Mouse (Mus musculus) heart, adult 8-10 months (tissue): ENCODE data around the gene S1pr1. TPM values are rescaled to one million over a fixed set of nuclear protein-coding genes. Genes with fewer than 3 reads are reported as not detected.

ENCODE experiments used
- DNase-seq: peaks from one replicate; pipeline ENCODE4 v3.0.0; 2022; ENCODE audit warnings: low spot score
- total RNA-seq, 4 experiments: library from RNA; stranded (reverse); gene quantifications; 2 replicates each; pipeline ENCODE4 v1.2.4; 2022

S1pr1 gene
- total RNA-seq, result 10 to 100 TPM; 31.9 to 48.9 (median 41.9) TPM

DNA sequence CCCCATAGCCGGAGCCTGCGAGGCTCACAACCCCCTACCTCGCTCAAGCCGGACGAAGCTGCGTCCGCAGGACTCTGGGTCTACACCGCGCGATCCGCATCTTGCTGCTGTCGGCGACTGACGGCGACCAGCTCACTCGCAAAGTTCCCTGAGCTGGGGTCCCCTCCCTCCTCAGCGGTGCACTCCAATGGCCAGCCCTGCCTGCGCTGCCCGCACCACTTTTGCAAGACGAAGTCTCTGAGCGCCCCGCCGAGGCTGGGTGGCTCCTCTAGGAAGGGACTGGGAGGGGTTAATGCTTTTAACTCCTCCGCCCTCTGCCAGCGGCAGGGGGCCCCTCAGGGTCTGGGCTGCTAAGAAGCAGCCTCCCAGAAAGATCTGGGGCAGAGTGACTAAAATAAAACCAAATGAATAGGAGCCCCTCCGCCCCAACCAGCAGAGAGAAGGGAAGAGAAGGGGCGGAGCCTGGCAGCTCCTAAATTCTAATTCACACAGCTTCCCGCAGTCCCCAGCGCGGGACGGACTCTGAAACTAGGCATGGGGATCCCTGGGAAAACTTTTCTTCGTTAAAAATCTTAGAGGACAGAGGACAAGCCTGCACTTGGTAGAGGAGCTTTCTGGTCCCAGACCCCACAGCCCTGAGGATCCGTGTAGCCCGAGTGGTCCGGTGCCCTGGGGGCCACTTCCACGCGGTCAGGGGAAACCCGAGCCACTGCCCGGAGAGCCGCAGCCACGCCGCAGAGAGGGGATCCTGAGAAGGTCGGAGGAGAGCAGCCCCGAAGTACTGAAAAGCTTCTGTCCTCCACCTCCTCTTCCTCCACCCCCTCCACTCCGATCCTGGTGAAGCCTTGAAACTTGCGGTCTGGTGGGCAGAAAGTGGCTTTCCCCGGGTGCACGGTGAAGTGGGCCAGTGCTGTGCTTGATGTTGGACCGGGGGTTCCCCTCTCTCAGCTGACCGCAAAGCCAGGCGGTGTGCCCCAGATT is at the start of gene S1pr1:
Gene S1pr1, minus strand, starts transcription at position 402 of the 981 bp plus-strand sequence.
- peak; percentile 87 for DNase-seq

DNA sequence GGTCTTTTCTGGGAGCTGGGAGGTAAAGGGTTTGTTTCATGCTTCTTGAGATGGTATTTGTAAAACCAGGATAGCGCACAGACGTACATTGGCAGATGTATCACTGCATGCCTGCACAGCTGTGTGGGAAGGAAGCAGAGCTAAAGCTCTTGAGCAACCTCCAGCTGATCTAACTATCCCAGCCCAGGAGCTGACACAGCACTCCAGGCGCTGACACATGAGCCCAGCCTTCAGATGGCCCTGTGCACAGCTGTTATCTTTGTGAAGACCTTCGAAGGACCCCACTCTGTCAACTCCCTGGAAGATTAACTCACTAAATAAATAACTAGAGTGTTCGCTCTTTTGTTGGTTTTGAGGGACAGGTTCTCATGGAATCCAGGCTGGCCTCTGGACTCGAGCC is 48.4 kb upstream of the S1pr1 start:
- peak; percentile 67 for DNase-seq

DNA sequence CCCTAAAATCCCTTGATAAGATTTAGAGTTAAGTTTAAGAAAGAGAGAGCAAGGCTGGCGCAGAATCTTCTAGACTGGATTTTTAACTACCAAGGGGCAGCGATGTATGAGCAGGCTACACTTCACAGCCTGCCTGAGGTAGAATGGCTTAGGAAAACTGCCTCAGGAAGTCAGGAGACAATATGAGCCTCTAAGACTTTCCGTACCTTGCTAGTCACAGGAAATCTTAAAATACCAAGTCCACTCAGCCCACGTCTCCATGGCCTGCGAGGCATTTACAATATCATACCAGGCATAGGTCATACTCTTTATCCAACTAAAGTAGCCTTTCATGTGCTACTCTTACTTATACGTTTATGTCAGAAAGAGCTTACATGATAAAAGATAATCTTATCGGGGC is 48.0 kb upstream of the S1pr1 start:
- DNase-seq, result peak; percentile 60

DNA sequence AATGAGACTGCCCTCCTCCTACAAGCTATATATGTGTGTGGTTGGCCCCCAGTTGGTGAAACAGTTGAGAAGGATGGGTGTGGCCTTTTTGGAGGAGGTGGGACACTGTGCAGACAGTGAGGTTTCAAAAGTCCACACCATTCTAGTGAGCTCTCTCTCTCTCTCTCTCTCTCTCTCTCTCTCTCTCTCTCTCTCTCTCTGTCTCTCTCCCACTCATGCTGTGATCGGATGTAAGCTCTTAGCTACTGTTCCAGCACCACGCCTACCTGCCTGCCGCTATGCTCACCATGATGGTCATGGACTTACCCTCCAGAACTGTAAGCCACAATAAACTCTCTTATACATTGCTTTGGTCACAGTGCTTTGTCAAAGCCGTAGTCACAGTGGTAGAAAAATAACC is 44.8 kb upstream of the S1pr1 start:
- no peak for DNase-seq

DNA sequence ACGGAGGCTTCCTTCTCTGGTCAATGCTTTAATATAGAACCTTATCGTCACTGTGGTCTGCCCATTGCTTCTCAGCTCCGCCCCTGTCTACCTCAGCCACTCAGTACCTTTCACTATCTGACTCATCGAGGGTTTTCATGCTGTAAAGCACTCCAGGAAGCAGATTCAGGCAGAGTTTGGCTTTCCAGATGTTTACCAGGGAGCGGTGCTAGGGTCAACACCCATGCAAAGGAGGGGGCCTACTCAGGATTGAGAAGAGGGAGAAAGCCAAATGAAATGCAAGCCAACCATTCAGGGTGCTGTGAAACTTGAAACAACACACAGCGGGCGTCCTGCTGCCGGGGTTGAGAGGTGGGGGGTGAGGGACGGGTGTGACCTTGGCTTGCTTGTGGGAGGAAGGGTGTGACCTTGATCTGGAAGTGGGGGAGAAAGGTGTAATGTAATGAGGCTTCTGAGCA is 43.6 kb upstream of the S1pr1 start:
- DNase-seq, result peak; percentile 71

DNA sequence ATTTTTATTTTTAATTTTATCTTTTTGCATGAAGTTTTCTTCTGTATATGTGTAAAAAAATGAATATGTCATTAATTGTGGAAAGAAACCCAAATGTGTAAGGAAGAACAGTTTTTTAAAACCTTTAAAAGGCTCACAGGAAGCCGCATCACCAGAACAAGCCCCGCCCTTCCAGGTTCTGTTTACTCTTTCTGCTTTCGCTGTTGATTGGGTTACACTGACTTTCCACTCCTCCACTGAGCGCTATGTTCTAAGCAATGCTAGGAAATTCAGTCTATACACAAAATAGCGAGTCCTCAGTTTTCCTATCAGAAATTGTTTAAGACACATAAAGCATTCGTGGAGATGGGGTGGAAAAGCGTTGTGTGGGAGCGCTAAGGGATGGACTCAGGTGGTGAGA is 39.6 kb upstream of the S1pr1 start:
- DNase-seq, result no peak

DNA sequence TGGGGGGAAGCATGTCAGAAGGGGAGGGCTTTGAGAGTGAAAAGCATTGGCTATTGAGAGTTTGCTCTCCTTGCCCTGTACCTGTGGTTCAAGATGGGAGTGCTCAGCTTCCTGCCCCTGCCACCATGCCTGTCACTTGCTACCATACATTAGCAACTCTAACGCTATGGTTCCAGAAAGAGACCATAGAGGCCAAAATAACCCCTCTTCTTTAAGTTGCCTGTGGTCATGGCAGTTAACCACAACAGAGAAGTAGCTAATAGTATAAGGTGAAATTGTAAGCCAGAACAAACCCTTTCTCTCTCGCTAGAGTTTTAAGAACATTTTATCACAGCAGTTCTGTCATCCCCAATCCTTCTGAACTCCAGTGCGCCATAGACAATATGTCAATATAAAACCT is 35.5 kb upstream of the S1pr1 start:
- no peak for DNase-seq

DNA sequence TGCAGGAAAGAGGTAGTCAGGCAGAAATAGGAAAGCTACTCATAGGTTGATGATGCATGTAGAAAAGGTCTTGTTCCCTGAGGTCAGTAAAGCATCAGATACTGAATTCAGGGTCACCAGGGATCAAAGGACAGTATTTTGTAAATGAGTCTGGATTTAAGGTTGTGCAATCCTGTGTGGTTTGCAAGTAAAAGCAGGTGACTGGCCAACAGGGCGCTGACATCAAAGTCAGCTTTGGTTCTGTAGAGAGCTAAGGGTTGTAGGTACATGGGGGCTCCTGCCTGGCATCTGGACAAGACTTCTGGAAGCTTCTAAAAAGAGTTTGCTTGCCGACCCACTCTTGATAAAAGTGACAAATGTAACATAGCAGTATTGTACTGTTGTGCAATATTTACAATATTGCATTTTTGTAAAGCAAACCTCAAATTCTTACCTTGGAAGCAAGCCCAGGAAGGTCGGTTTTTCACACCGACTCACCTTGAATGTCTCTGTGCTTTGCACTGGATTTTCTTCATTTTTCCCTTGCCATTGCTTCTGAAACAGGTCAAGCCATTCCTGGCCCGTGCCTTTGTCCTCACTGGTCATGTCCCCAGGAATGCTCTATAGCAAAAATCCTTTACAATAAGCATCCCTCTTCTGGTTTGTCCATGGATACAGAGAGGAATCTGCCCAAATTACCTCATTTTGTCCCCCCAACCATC is 33.6 kb upstream of the S1pr1 start:
- no peak for DNase-seq

DNA sequence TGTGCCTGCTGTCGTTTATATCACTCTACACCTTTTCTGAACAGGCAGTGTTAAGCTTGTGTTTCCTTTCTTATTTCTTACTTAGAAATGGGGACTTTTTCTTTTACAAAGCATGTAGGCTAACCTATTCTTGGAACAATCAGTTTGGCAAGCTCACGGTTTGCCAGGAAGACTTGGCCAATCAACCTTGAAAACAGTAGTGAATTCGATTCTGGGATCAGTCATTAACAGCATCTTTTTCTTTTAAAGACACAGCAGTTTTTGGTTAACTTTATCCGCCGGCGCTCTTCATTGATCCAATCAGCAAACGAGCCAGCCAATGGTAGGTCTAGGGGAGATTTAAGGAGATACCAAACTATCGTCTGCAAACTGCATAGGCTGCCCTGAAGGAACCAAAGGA is 31.6 kb upstream of the S1pr1 start:
- DNase-seq, result no peak

DNA sequence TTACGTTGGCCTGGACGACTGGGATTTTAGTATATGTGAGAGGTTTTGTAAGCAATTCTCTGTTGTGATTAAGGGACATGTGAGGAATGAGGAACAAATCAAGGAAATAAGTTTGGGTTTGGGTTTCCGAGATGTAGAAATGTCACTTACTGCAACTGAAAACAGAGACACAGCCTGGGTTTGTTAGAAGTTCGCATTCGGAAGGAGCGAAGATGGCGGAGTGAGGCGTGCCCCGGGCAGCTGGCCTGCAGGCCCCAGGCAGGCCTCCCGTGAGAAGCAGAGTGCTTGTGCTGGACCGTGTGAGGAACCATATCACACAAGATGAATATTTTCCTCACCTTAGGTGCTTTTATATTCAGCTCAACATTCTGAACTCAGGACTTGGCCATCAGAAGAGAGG is 30.2 kb upstream of the S1pr1 start:
- DNase-seq, result no peak

DNA sequence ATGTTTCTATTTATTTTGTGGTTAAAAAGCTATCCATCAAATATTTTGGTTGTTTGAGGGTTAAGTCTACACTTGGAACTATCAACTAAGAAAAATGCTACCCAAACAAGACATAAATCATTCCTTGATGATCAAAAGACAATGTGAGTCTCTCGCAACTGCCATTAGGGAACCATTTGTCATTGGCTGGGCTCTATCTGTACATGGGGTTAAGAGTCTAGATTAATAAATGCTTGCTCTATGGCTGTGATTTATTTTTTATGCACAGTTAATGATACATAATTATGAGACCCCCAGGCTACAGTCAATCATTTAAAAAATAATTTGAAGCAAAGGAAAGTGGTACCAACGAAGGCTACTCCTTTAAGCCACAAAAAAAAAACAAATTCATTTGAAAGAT is 23.7 kb upstream of the S1pr1 start:
- no peak for DNase-seq

DNA sequence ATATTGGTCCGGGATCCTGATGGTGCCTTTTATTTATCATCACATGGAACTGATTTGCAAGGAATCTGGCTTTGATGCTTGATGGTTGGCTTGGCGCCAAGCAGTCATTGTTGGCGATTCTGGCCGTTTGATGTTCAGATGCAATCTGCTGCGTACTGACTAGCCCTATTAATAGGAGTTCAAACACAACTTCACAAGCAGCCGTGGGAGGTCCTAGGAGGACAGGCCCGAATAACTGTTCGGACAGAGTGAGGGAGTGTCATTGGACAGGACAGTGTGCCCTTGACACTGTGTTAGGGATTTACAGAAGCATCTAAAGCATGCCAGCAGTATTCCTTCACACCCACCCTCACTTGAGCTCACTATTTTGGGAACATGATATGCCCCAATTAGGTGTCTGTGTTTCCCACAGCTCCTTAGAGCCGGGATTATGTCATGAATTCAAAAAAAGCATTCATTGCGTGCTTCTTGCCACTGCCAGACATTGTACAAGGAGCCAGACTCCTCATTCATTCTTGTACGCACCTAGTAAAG is 23.0 kb upstream of the S1pr1 start:
- peak; percentile 22 for DNase-seq

DNA sequence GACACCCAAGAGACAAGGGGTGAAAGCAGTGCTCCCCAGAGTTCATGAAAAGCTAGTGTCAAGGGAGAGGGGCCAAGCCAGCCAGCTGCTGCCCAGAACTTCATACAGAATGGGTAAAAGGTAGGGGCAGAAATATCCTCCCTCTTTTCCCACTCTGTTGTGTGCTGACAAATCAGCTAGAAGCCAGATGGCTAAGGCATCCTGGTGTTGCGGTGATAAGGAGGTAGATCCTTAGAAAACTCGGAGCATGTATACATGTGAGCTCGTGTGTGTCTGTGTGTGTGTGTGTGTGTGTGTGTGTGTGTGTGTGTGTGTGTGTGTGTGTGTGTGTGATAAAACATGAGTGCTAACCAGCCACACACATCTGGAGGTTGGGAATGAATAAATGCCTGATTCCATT is 20.7 kb upstream of the S1pr1 start:
- DNase-seq, result no peak

DNA sequence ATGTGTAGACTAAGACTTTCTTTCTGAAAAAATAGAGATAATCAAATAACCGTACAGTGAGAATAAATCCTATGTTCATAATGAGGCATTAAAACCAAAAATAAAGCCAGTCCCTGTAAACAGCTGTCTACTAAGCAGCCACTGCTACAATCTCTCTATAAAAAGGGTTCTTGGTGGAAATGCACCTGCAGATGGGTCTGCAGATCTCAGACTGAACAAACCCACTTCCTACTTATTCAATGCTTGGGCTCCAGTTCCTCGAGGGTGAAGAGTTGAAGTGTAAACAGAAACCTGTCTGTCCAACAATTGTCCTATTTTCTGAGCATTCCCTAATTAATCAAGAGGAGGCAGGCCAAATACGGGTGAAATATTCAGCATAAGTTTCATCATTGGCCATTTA is 20.0 kb upstream of the S1pr1 start:
- no peak for DNase-seq

DNA sequence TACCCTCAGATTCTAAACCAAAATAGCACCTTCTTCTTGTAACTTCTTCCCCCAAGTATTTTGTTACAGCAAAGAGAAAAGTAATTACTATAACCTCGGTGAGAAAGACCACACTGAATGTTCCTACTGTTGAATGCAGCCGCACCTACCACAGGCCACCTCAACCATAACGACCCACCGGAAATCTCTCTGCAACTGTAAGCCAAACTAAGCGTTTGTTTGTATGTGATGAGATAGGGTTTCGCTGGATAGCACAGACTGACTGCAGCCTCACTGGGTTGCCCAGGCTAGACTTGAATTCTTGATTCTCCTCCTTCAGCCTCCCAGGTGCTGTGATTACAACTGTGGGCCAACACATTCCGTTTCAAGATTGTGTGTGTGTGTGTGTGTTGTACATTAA is 15.5 kb upstream of the S1pr1 start:
- DNase-seq, result no peak

DNA sequence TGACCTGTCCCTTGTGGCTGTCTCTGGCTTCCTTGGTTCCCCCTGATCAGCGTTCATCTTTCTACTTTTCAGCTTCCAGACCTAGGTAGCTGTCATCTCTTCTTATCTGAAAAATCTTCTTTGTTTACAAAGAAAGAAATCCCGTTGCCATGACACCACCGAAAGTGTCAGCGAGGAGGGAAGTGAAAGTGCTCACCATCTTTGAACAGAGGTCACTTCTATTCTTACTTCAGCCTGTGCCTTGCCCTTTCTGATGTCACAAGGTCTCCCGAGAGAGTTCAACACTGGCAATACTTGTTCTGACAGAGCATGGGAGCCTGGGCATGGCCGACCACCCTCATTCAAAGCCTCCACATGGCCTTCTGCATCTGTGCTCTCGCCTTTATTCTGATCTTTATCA is 14.3 kb upstream of the S1pr1 start:
- DNase-seq, result peak; percentile 19

DNA sequence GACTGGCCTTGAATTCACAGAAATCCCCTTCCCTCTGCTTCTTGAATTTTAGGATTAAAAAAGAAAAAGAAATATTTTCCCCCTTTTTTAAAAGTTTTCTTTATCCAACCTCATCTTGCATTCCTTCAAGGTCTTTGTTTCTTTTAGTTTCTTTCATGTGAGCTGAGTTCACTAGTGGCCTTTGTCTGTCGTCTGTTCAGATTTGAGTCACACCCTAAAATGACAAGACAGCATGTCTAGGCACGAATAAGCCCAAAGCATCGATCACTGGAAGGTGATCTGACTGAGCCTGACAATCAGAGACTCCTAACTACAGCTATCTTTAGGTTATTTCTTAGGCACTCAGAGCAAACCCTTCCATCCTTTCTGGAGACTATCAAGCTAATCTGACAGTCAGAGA is 13.3 kb upstream of the S1pr1 start:
- no peak for DNase-seq

DNA sequence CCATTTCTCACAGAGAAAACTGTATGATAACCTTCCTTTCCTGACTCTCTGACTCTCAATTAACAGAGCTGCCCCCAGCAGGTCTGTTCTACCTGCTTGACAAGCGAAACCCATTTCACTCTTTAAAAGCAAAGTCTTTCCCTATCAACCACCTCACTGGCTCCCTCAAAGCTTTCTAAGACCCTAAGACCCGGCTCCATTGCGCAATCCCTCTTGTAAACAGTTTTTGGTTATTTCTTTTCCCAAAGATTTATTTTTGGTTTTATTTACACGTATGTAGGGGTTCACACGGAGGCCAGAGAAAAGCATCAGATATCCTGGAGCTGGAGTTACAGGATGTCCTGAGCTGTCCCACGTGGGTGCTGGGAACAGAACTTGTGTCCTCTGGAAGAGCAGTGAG is 4.0 kb upstream of the S1pr1 start:
- no peak for DNase-seq

DNA sequence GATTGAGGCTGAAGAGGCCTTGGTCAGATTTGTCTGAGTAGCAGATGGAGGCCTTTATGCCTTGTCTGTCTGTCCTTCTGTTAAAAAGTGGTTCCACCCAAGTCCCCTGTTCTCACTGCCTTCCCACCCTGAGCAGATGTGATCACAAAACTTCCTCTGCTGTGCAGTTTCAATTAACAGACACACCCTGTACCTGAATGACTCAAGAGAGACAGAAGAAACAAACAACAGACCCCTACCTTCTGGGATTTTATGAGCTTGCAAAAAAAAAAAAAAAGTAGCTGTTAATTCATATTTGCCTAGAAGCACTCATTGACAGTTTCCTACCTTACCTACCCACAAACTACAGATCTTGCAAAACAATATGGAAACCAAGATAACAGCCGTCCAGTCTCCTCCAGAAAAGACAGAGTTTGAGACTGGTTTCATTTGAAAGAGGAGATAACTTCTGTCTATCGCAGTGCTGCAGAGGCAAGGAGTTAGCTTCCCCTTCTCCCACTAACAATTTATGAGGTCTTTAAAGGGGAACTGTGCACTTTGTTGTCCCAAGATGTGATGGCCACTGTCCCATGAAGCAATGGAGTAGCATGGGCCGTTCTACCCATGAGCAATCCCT is 1.1 kb upstream of the S1pr1 start:
- DNase-seq, result peak; percentile 37

DNA sequence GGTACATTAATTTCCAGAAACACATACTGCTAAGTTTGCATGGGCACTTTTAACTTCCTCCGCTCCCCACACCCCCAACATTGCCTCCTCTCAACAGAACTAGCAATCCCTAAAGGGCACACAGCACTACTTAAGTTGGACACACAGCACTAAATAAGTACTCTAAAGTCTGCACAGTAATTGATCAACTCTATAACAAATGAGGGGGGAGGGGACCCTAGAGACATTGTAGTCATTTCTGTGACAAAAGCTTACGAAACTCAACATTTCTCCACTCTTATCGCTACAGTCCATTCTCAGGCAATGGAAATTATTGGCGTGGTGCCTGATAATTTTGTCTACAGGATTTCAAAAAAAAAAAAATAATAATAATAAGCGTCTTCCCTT is 830 bp downstream of the S1pr1 start:
- DNase-seq, result peak; percentile 35

DNA sequence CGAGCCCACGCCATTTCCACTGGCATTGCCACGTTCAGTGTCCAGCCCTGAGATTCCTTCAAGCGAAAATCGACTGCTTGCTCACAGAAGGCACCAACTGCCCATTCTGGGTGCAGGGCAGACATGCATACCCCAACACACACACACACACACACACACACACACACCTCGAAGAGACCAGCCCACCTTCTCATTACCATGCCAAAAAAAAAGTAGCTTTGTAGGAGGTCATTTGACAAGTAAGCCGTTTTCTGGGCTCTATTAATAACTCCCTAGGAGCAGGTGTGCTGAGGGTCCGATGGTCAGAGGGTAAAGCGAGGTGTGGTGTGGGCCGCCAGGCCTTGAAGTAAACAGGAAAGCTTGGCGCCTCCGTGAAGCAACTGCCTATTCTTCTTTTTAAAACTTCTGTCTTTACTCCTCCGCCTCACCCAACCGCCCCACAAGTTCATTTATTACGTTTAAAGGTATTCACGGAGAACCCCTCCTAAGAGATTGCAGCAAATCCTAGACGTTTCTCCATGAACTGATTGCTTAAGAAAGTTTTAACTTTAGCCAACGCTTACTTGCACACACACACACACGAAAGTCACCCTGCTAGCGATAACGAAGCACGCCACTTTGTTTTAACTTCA is 1.3 kb downstream of the S1pr1 start:
- peak; percentile 32 for DNase-seq

DNA sequence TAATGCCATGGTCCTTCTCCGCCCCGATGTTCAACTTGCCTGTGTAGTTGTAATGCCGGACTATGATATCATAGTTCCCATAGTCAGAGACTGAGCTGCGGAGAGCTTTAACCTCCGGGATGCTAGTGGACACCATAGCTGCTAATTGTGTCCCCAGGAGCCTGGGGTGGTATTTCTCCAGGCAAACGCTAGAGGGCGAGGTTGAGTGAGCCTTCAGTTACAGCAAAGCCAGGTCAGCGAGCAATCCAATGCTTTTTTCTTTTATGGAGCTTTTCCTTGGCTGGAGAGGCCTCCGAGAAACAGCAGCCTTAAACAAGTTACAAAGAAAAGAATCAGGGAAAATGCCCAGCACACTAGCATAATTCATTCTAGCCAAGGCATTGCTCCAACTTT is 2.1 kb downstream of the S1pr1 start:
- peak; percentile 89 for DNase-seq
